Mouse (Mus musculus): ENCODE results near the gene Nell2.
"Not testable (repeated sequence)": the region's sequence is repeated elsewhere in the genome, so short reads cannot be mapped to it uniquely, and the experiment has no call there.

The Nell2 gene

DNA sequence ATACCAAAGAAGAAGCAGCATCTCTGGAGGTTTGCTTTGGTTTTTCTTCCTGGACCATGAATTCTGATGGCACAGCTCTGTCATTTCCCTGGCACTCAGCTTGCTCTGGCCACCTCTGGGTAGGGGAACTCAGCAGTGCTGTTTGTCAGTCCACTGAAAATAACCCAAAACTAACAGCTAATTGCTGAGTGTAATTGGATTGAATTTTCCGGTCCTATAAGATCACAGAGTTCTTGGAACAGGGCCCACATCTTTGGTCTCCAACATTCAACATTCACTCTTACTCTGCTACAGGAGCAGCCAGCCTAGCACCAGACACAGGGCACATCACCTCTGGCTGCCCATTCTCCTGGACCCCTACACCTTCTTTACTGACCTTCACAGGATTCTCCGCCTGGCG, 287.2 kb downstream of the Nell2 start:
- no peak for DNase-seq (ENCODE audit: low spot score)

- not testable (repeated sequence) for DNase-seq (ENCODE audit: low spot score)
These were observed 291.3 kb downstream of the Nell2 start for GRCm38 (mm10) chr15:95237021-95237420.

GRCm38 (mm10) chr15:95236509-95236908, 291.9 kb downstream of the Nell2 start:
- no peak for DNase-seq (ENCODE audit: low spot score)

DNA sequence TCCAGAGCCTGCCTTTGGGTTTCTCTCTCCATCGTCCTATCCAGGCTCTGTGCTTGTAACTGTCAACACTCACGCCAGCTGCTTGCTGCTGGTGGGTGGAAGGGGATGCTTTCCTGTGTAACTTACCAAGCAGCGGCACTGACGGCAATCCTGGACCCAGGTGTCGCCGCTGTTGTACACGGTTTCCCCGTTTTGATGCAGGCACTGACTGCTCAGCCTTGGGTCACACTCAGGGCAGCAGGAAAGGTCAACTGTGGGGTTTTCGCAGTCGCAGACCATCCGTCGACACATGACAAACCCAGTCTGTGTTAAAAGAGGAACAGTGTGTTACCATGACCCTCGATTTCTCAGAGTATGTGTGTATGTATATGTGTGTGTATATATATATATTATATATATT, 297.2 kb downstream of the Nell2 start:
- no peak for DNase-seq (ENCODE audit: low spot score)

- DNase-seq (ENCODE audit: low spot score): no peak
These were observed 311.6 kb downstream of the Nell2 start for GRCm38 (mm10) chr15:95216640-95217365.

- no peak for DNase-seq (ENCODE audit: low spot score)
These were observed 317.8 kb downstream of the Nell2 start for GRCm38 (mm10) chr15:95210551-95210950.

DNA sequence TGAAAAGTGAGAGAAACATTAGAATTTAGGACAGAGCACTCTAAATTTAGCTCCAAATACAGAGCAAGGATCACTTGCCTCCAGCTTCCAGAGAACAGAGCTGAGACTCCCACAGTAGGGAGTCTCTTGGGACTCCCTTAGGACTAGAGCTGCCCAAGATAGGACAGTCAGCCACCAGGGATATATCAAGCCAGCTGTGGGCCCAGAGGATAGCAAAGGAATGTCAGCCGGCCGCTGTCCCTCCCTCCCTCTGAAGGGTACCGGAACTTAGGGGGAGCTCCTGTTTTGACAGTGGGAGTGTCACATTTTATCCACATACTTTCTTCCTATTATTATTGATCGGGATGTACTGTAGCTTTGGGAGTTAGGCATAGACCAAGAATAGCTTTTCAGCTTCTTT, 319.2 kb downstream of the Nell2 start:
- no peak for DNase-seq (ENCODE audit: low spot score)

DNA sequence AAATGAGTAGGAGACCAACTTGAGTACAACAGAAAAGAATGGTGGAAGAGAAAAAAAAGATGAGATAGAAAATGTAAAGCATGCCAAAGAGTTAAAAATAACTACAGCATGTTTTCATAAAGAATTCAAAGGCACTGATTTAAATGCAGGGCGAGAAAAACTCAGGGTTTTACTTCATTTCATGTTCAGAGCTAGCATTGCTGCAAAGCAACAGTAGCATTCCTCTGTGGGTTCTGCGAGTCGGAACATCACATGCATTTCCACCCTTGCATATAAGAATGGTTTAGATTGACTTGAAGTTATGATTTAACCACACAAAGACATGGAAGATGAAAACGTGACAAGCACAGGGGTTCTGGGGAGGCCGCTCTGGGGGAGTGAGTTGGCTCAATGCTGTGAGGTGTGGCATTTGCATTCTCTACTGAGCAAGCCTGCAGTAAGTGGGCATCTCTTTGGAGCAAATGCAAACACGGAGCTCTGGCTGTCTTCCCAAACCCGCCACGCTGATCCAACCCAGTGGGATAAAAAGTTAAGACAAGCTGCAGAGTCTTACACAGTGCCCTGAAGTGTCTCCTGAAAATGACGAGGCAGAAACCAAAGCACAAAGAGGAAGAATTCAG, 334.6 kb downstream of the Nell2 start:
- no peak for DNase-seq (ENCODE audit: low spot score)

DNA sequence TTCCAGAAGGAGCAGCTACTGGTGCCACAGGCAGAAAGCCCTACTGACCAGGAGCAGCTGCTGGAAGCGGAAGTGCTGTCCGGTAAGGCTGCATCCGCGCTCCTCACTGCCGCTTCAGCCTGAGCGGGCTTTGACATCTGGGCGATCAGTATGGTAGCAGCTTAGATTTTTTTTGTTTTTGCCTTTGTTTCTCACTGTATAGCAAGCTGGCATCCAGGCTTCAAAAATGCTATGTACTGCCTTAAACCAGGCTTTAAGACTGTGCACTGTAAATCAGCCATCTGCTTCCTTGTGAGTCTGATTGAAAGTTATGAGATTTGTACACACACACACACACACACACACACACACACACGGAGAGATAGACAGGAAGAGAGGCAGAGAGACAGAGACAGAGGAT, 335.4 kb downstream of the Nell2 start:
- DNase-seq (ENCODE audit: low spot score): no peak

DNA sequence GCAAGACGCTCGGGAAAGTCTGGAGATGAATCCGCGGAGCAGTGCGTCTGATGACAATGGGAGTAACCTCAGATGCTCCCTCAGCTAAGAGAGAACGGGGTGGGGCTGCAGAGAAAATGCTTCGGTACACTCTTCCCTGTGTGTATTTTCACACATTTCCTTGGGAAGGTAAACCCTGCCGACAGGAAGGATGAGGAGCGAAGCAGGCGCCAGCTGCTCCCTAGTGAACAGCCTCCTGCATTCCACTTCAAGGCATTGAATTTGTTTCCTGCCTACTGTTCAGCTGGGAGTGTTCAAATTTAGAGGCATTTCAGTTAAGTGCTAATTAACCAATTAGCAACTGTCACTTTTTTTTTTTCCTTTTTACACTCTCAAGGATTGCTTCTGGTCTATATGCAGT, 342.1 kb downstream of the Nell2 start:
- no peak for DNase-seq (ENCODE audit: low spot score)

DNA sequence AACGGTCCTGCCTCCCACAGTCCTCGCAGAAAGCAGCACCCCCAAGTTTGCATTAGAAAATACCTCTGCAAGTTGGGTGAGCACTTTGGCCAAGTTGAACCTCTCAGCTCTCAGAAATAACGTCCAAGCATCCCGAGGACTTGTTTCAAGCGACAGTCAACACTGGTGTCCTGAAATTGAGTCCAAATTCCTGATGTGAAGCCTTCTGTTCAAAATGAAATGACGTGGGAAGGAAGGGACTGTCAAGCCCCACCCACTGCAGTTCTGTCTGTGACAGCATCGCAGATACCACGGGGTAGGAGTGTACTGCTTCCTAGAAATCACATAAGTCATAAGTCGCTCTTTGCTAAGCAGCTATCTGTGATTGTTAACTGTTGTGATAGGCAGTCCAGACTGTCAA, 342.9 kb downstream of the Nell2 start:
- no peak for DNase-seq (ENCODE audit: low spot score)

- no peak for DNase-seq (ENCODE audit: low spot score)
These were observed 344.9 kb downstream of the Nell2 start for GRCm38 (mm10) chr15:95183450-95183849.

GRCm38 (mm10) chr15:95156828-95157227, 371.5 kb downstream of the Nell2 start:
- DNase-seq (ENCODE audit: low spot score): no peak

GRCm38 (mm10) chr15:95145118-95145517, 383.2 kb downstream of the Nell2 start:
- no peak for DNase-seq (ENCODE audit: low spot score)

- DNase-seq (ENCODE audit: low spot score): no peak
These were observed 384.2 kb downstream of the Nell2 start for GRCm38 (mm10) chr15:95144131-95144530.

GRCm38 (mm10) chr15:95138709-95139409, 389.5 kb downstream of the Nell2 start:
- no peak for DNase-seq (ENCODE audit: low spot score)

GRCm38 (mm10) chr15:95137018-95137810, 391.1 kb downstream of the Nell2 start:
- no peak for DNase-seq (ENCODE audit: low spot score)

GRCm38 (mm10) chr15:95135926-95136609, 392.3 kb downstream of the Nell2 start:
- DNase-seq (ENCODE audit: low spot score): no peak

DNA sequence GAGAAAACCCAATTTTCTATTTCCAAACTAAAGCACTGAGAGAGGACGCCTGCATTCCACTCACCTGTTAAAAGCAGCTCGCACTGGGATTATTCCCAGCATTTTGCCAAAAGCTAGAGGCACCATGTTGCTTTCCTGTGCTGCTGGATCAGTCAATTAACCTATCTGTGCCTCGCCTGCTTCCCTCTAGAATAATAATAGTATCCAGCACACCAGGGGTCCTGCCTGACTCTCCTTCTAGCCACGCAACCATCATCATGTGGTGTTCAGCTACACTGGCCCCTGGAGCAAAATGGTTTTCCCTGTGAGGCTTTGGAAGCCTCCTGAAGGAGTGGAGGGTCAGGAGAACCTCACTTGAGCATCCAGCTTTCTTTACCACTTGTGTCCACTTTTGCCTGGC, 397.0 kb downstream of the Nell2 start:
- no peak for DNase-seq (ENCODE audit: low spot score)

- no peak for DNase-seq (ENCODE audit: low spot score)
These were observed 419.7 kb downstream of the Nell2 start for GRCm38 (mm10) chr15:95108626-95109025.

- no peak for DNase-seq (ENCODE audit: low spot score)
These were observed 421.0 kb downstream of the Nell2 start for GRCm38 (mm10) chr15:95107246-95107809.

GRCm38 (mm10) chr15:95101522-95101921, 426.8 kb downstream of the Nell2 start:
- DNase-seq (ENCODE audit: low spot score): no peak
